Mouse (Mus musculus) midbrain, postnatal 0 days (tissue): ENCODE measurements around the gene Nol4l. TPM values are rescaled to one million over a fixed set of nuclear protein-coding genes. Genes with fewer than 3 reads are reported as not detected.

ENCODE experiments used
- ATAC-seq: fragments of 200-750 bp; cut with Nextera tagmentation; 2 replicates; pipeline ENCODE4 v1.8.0; 2017; ENCODE audit warnings: moderate number of reproducible peaks, mild to moderate bottlenecking, moderate TSS enrichment, moderate library complexity; ENCODE audit not compliant: low FRiP score
- DNase-seq: peaks from one replicate; pipeline ENCODE4 v3.0.0-alpha.2; 2015; ENCODE audit warnings: low spot score
- H3K27ac ChIP-seq: fragments of 300-500 bp; sonication (generic); 2 replicates; pipeline ENCODE4 v1.5.1; 2014; ENCODE audit warnings: low read depth, mild to moderate bottlenecking, low read length, mixed read lengths
- H3K27me3 ChIP-seq: fragments of 300-500 bp; sonication (generic); 2 replicates; pipeline ENCODE4 v1.6.1; 2014; ENCODE audit warnings: low read length, control low read depth, mixed read lengths; ENCODE audit not compliant: insufficient read depth
- H3K36me3 ChIP-seq: fragments of 300-500 bp; sonication (generic); 2 replicates; pipeline ENCODE4 v1.6.1; 2014; ENCODE audit warnings: low read length, control low read depth, mixed read lengths; ENCODE audit not compliant: insufficient read depth
- H3K4me1 ChIP-seq: fragments of 300-500 bp; sonication (generic); 2 replicates; pipeline ENCODE4 v1.6.1; 2014; ENCODE audit warnings: mild to moderate bottlenecking, control low read depth, antibody characterized with exemption, low read length, mixed read lengths; ENCODE audit not compliant: insufficient read depth
- H3K4me2 ChIP-seq: fragments of 300-500 bp; sonication (generic); 2 replicates; pipeline ENCODE4 v1.6.1; 2014; ENCODE audit warnings: low read depth, mild to moderate bottlenecking, low read length, mixed read lengths; ENCODE audit not compliant: poor library complexity, severe bottlenecking
- H3K4me3 ChIP-seq: fragments of 300-500 bp; sonication (generic); 2 replicates; pipeline ENCODE4 v1.5.1; 2014; ENCODE audit warnings: low read depth, mild to moderate bottlenecking, low read length, moderate library complexity
- H3K9ac ChIP-seq: fragments of 300-500 bp; sonication (generic); replicated peaks from 2 replicates; pipeline ENCODE4 v1.6.1; 2014; ENCODE audit warnings: mild to moderate bottlenecking, low read length, moderate library complexity, mixed read lengths; ENCODE audit not compliant: poor library complexity, severe bottlenecking
- H3K9me3 ChIP-seq: fragments of 300-500 bp; sonication (generic); 2 replicates; pipeline ENCODE4 v1.6.1; 2016; ENCODE audit warnings: low read length, control low read depth
- CTCF ChIP-seq: IDR thresholded peaks from 2 replicates; pipeline ENCODE4 v1.5.1; 2016; ENCODE audit warnings: antibody characterized with exemption, mild to moderate bottlenecking
- WGBS: fragments of 180-500 bp; shearing (Covaris S2); extraction: QIAGEN DNeasy Blood & Tissue Kit; methylation state at CpG from one replicate; pipeline ENCODE4 v1.1.7; 2014; 5-methylcytosine and 5-hydroxymethylcytosine counted together
- polyA plus RNA-seq: library from polyadenylated mRNA; unstranded; fragments of >200 nt; fragmentation: Nextera tagmentation; extraction: Ambion mirVana; gene quantifications from 2 replicates; pipeline ENCODE4 v1.2.1, GENCODE M21; 2015
- total RNA-seq: library from RNA; depleted of rRNA; stranded (reverse); fragments of >200 nt; gene quantifications from 2 replicates; pipeline ENCODE4 v1.2.3, GENCODE M21; 2014

The Nol4l gene
- total and polyA plus RNA-seq, 2 experiments from 2014 or later: 26.4 to 97.7 TPM

DNA sequence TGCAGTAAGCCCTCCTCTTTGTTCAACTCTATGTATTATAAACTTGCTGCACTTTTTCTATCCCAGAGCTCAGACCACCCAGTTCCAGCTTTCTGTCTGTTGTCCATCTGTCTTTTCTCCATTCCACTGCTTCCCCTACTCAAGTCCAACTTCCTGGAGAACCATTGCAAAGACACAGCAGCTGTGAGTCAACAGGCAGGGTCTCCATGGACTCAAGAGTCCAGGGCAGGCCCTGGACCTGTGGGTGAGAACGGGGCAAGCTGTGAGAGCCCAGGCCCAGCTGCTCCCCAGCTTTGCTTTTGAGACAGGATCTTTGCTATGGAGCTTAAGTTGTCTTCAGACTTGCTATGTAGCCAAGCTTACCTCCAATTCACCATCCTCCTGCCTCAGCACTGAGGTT lies 99.2 kb downstream of the Nol4l start:
- WGBS: 100% methylated on average over 1 of the region's 1 CpGs
- no peak for TF ChIP-seq CTCF
- Histone ChIP-seq H3K27ac (no peak overlapping the region), H3K9ac (no peak overlapping the region), H3K4me2 (no peak overlapping the region), H3K9me3 (no peaks in the 10 kb centered on the region), H3K36me3 (peaks cover 31% of the 10 kb centered on the region), H3K4me3 (no peak overlapping the region), H3K4me1 (0 out of 2 replicates have a peak, but pooled peaks cover 3% of the 10 kb centered on the region), H3K27me3 (no peaks in the 10 kb centered on the region)
- no peak for DNase-seq
- ATAC-seq: no peak

- WGBS: 76% methylated on average over 2 of the region's 2 CpGs
- Histone ChIP-seq H3K9ac (no peak overlapping the region), H3K4me2 (no peak overlapping the region), H3K9me3 (no peaks in the 10 kb centered on the region), H3K4me3 (no peak overlapping the region), H3K36me3 (peaks cover 30% of the 10 kb centered on the region), H3K27ac (peak overlapping the region; percentile 32; the same call in 1 of the 2 replicates), H3K4me1 (0 out of 2 replicates have a peak, but pooled peaks cover 7% of the 10 kb centered on the region), H3K27me3 (no peaks in the 10 kb centered on the region)
- DNase-seq: no peak
- ATAC-seq: no peak
- no peak for TF ChIP-seq CTCF
Measured at GRCm38 (mm10) chr2:153428485-153428884, 101.3 kb downstream of the Nol4l start.

GRCm38 (mm10) chr2:153426931-153427330 lies 102.8 kb downstream of the Nol4l start:
- H3K4me2 ChIP-seq: no peak overlapping the region
- H3K9me3 ChIP-seq: no peaks in the 10 kb centered on the region
- no peak overlapping the region for H3K9ac ChIP-seq
- H3K4me3 ChIP-seq: no peak overlapping the region
- WGBS: 0% methylated on average over 2 of the region's 2 CpGs
- DNase-seq: no peak
- no peaks in the 10 kb centered on the region for H3K27me3 ChIP-seq
- peaks cover 19% of the 10 kb centered on the region; the same call in 1 of the 2 replicates for H3K4me1 ChIP-seq
- no peak for ATAC-seq
- peaks cover 25% of the 10 kb centered on the region for H3K36me3 ChIP-seq
- H3K27ac ChIP-seq: peak overlapping the region; percentile 39; the same call in 1 of the 2 replicates
- TF ChIP-seq CTCF: no peak

DNA sequence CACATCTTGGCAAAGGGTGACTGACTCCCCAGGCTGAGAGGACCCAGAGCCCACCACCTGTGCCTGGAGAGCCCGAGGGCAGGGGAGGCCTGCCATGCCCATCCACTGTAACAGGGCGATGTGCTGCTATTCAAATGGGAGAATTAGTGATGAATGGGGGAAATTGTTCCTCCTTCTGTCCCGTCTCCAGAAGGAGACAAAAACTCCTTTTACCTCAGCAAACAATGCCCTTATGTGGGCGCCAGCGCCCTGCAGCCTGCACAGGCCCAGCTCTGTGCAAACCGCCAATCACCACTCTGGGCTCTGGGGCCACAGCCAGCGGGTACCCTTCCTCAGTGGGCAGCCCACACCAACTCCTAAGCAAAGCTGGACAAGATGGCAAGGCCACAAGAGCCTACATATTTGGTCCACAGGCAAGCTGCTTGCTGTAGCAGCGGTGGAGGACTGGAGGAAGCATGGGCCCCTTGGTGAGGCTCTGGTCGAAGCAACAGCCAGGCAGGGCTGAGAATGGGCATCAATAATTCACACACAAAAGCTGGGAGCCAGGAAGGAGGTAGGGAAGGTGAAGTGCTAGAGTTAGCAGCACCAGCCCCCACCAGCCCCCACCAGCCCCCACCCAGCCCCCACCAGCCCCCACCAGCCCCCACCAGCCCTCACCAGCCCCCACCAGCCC lies 103.6 kb downstream of the Nol4l start:
- 26% methylated on average over 9 of the region's 9 CpGs for WGBS
- peaks cover 19% of the 10 kb centered on the region; the same call in 1 of the 2 replicates for H3K4me1 ChIP-seq

DNA sequence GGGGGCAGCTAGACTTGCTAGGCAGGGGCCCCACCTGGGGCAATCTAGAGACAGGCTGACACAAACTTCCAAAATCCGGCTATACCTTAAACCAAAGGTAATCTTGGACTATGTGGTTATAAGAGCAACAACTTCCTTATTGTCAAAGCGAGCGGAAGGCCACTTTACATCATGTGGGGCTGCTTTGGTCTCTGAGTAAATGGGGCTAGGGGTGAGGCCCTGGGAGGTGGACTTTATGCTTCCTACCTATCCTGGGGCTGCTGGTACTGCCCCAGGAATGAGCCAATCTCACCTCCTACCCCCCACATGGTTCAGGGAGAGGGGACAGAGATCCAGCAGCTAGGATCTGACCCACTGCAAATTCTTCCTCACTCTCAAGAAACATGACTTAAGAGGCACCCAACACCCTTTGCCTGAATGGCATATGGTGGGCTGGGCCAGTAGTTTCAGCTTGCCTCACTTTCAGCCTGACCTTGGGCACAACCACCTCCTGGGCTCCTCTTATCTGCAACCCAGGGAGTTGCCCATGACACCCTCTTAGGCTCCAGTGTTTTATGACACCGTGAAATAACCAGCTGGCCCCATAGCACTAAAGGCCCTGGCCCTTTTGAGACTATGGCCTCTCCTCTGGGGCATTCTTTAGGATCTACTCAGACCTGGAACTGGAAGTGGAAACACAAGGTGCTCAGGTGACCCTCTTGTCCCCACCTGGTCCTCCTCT lies 104.5 kb downstream of the Nol4l start:
- no peak for DNase-seq
- Histone ChIP-seq H3K4me1 (peaks cover 19% of the 10 kb centered on the region; the same call in 1 of the 2 replicates), H3K27ac (peak overlapping the region; percentile 52; the same call in 1 of the 2 replicates), H3K4me2 (no peak overlapping the region), H3K36me3 (peaks cover 16% of the 10 kb centered on the region; the same call in 1 of the 2 replicates), H3K9me3 (no peaks in the 10 kb centered on the region), H3K4me3 (no peak overlapping the region), H3K27me3 (no peaks in the 10 kb centered on the region), H3K9ac (no peak overlapping the region)
- no peak for ATAC-seq
- 90% methylated on average over 4 of the region's 4 CpGs for WGBS
- TF ChIP-seq CTCF: no peak

More for the DNA sequence above, 103.6 kb downstream of the Nol4l start:
- Histone ChIP-seq H3K4me3 (no peak overlapping the region), H3K9me3 (no peaks in the 10 kb centered on the region), H3K36me3 (peaks cover 17% of the 10 kb centered on the region), H3K9ac (no peak overlapping the region), H3K4me2 (no peak overlapping the region), H3K27ac (peak overlapping the region; percentile 52; the same call in 1 of the 2 replicates), H3K27me3 (no peaks in the 10 kb centered on the region)
- TF ChIP-seq CTCF: no peak
- DNase-seq (peak; percentile 70), ATAC-seq (peak; percentile 76)

- ATAC-seq (no peak), DNase-seq (no peak)
- H3K9ac ChIP-seq: no peak overlapping the region
- H3K27ac ChIP-seq: no peak overlapping the region
- H3K27me3 ChIP-seq: no peaks in the 10 kb centered on the region
- TF ChIP-seq CTCF: no peak
- peaks cover 19% of the 10 kb centered on the region; the same call in 1 of the 2 replicates for H3K4me1 ChIP-seq
- no peak overlapping the region for H3K4me3 ChIP-seq
- no peaks in the 10 kb centered on the region for H3K9me3 ChIP-seq
- WGBS: 87% methylated on average over 8 of the region's 8 CpGs
- no peak overlapping the region for H3K4me2 ChIP-seq
- peaks cover 22% of the 10 kb centered on the region for H3K36me3 ChIP-seq
Measured at GRCm38 (mm10) chr2:153424557-153424956, 105.2 kb downstream of the Nol4l start.
